Mouse (Mus musculus) gastrocnemius, postnatal 14 days (tissue): ENCODE results near the gene Nid1. TPM values are rescaled to one million over a fixed set of nuclear protein-coding genes. Genes with fewer than 3 reads are reported as not detected.
"Not testable (repeated sequence)": the region's sequence is repeated elsewhere in the genome, so short reads cannot be mapped to it uniquely, and the experiment has no call there.

Experiments
- DNase-seq: peaks from one replicate; pipeline ENCODE4 v3.0.0; 2021; ENCODE audit warnings: mixed read lengths
- intact Hi-C: fragments of 180-260 bp; cut with DNase I; formaldehyde crosslinking; loops from one replicate; pipeline ENCODE4 v1.15.1; 2025; ENCODE audit warnings: low total_unique reads
- total RNA-seq, 2 experiments: library from RNA; stranded (reverse); gene quantifications; 2 replicates each; pipeline ENCODE4 v1.2.3; 2021

Nid1 gene
- total RNA-seq, 2 experiments from 2014 or later, result 169 to 193 TPM

- intact Hi-C loops, result not testable (repeated sequence)
Observed at GRCm38 (mm10) chr13:13446711-13447443, 9.5 kb downstream of the Nid1 start.

GRCm38 (mm10) chr13:13449981-13450380 lies 12.6 kb downstream of the Nid1 start:
- DNase-seq, intact Hi-C loops: not testable (repeated sequence)

More at GRCm38 (mm10) chr13:13446711-13447443, 9.5 kb downstream of the Nid1 start:
- DNase-seq, result not testable (repeated sequence)

- DNase-seq, result not testable (repeated sequence)
Observed at GRCm38 (mm10) chr13:13450931-13451330, 13.6 kb downstream of the Nid1 start.

GRCm38 (mm10) chr13:13453332-13453731 lies 16.0 kb downstream of the Nid1 start:
- DNase-seq, intact Hi-C loops: not testable (repeated sequence)

More at GRCm38 (mm10) chr13:13450931-13451330, 13.6 kb downstream of the Nid1 start:
- intact Hi-C loops, result not testable (repeated sequence)

- intact Hi-C loops, DNase-seq: not testable (repeated sequence)
Observed at GRCm38 (mm10) chr13:13454249-13454648, 16.9 kb downstream of the Nid1 start.

GRCm38 (mm10) chr13:13455632-13456492 lies 18.5 kb downstream of the Nid1 start:
- DNase-seq, intact Hi-C loops: not testable (repeated sequence)

- intact Hi-C loops, result no loop called here
- no peak for DNase-seq
Observed at GRCm38 (mm10) chr13:13458138-13458737, 20.9 kb downstream of the Nid1 start.

- intact Hi-C loops, result no loop called here
- no peak for DNase-seq
Observed at GRCm38 (mm10) chr13:13460521-13461138, 23.3 kb downstream of the Nid1 start.

GRCm38 (mm10) chr13:13461446-13462192 lies 24.3 kb downstream of the Nid1 start:
- DNase-seq, result no peak
- intact Hi-C loops, result no loop called here

GRCm38 (mm10) chr13:13463949-13464348 lies 26.6 kb downstream of the Nid1 start:
- no peak for DNase-seq
- intact Hi-C loops, result no loop called here

GRCm38 (mm10) chr13:13467249-13467648 lies 29.9 kb downstream of the Nid1 start:
- intact Hi-C loops, DNase-seq: not testable (repeated sequence)

GRCm38 (mm10) chr13:13468513-13468912 lies 31.2 kb downstream of the Nid1 start:
- intact Hi-C loops, result no loop called here
- no peak for DNase-seq

GRCm38 (mm10) chr13:13471334-13471757 lies 34.0 kb downstream of the Nid1 start:
- intact Hi-C loops, result no loop called here
- no peak for DNase-seq

GRCm38 (mm10) chr13:13474464-13474863 lies 37.1 kb downstream of the Nid1 start:
- intact Hi-C loops, DNase-seq: not testable (repeated sequence)

GRCm38 (mm10) chr13:13474991-13475390 lies 37.6 kb downstream of the Nid1 start:
- intact Hi-C loops, result no loop called here
- DNase-seq, result no peak

GRCm38 (mm10) chr13:13476568-13476967 lies 39.2 kb downstream of the Nid1 start:
- DNase-seq, result no peak
- intact Hi-C loops, result no loop called here

GRCm38 (mm10) chr13:13477046-13477445 lies 39.7 kb downstream of the Nid1 start:
- no peak for DNase-seq
- intact Hi-C loops, result no loop called here

GRCm38 (mm10) chr13:13479986-13480385 lies 42.6 kb downstream of the Nid1 start:
- DNase-seq, result no peak
- intact Hi-C loops, result no loop called here

- intact Hi-C loops, result no loop called here
- peak; percentile 79 for DNase-seq
Observed at GRCm38 (mm10) chr13:13481033-13481432, 43.7 kb downstream of the Nid1 start.
